Mouse (Mus musculus): ENCODE measurements at regions not wholly inside any gene's neighbourhood (a gene's known extent, or its start where the extent isn't known, plus 50 kb on each side); places are given as distances from the start of the nearest gene placed in this dataset.

DNA sequence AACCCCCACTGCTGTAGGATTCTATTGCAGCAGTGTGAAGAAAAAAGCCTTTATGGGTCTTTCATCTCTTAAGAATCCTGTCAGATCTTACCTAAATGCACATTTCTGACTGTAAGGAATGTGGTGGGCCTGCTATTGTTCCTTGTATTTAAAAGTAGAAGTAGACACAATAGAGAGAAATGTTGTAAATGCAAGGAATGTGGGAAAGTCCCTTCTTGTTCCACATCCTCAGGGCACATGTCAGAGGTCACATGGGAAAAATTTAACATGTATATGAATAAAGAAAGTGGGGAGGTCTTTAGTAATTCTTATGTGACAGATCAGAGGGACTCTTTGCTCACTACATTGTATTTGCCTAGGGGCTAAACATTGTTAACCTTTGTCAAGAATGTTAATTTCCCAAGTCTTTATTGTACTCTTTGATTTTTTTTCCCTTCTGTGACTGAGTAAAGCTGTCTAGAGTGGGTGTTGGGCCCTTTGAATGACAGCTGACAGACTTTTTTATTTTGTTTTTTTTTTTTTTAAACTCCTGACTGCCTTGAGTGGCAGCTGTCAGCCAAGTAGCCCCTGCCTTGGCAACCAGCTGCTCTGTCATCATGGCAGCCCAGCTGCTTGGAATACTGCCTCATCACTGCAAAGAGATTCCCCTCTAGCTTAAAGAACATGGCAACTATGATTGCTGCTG is 117.9 kb downstream of the Icos start:
- Histone ChIP-seq H3K4me3 (no peak overlapping the region), H3K27me3 (no peaks in the 10 kb centered on the region), H3K9me3 (no peaks in the 10 kb centered on the region), H3K27ac (replicated peaks) (no peak overlapping the region), H3K4me1 (peaks cover 4% of the 10 kb centered on the region), H3K4me2 (replicated peaks) (no peak overlapping the region), H3K9ac (replicated peaks) (no peak overlapping the region), H3K36me3 (no peaks in the 10 kb centered on the region)
- no peak for ATAC-seq (replicated peaks)

GRCm38 (mm10) chr1:61099341-61099740 is 121.6 kb downstream of the Icos start:
- Histone ChIP-seq H3K36me3 (no peaks in the 10 kb centered on the region), H3K9me3 (no peaks in the 10 kb centered on the region), H3K4me3 (no peak overlapping the region), H3K27me3 (no peaks in the 10 kb centered on the region), H3K4me1 (no peaks in the 10 kb centered on the region), H3K4me2 (replicated peaks) (no peak overlapping the region), H3K9ac (replicated peaks) (no peak overlapping the region), H3K27ac (replicated peaks) (no peak overlapping the region)
- no peak for ATAC-seq (replicated peaks)
- 77% methylated on average over 5 of the region's 5 CpGs for WGBS

DNA sequence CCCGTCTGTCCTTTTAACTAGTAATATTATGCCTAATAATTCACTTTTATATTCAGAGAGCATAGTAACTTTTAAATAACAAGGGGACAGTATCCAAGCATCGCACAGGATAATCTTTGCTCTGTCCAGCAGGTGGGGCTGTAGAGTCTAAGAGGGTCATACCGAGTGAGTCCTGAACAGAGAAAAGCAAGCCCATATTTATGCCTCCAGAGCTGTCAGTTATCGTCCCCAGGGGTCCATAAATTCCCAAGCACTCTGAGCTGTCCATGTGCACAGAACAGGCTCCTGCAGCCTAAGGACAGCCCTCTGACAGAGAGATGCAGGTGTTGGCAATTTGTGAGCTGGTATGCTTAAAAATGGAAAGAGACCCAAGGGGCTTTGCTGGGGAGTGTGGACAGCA is 124.0 kb downstream of the Icos start:
- ATAC-seq (replicated peaks): no peak
- Histone ChIP-seq H3K9me3 (no peaks in the 10 kb centered on the region), H3K36me3 (no peaks in the 10 kb centered on the region), H3K27ac (replicated peaks) (no peak overlapping the region), H3K4me3 (no peak overlapping the region), H3K27me3 (no peaks in the 10 kb centered on the region), H3K4me1 (no peaks in the 10 kb centered on the region), H3K9ac (replicated peaks) (no peak overlapping the region), H3K4me2 (replicated peaks) (no peak overlapping the region)
- WGBS: 74% methylated on average over 4 of the region's 4 CpGs

DNA sequence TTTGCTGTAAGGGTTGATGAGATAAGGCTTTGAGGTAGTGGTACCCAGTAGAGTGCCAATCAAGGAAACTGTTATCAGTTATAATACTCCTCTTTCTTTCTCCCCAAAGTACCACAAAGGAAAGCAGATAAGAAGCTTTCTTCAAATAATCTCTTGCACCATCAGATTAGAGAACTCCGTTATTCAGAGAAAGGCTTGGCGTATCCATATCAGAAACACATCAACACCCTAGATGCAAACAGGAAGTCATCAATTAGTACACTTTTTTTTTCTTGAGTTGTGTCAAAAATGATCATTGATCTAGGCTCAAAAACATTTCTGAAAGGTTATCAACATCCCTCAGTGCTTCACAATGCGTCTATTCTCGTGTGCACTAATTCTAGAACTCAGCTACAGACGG is 124.6 kb downstream of the Icos start:
- Histone ChIP-seq H3K27me3 (no peaks in the 10 kb centered on the region), H3K4me1 (no peaks in the 10 kb centered on the region), H3K9me3 (no peaks in the 10 kb centered on the region), H3K27ac (replicated peaks) (no peak overlapping the region), H3K36me3 (no peaks in the 10 kb centered on the region), H3K9ac (replicated peaks) (no peak overlapping the region), H3K4me2 (replicated peaks) (no peak overlapping the region), H3K4me3 (no peak overlapping the region)
- ATAC-seq (replicated peaks): no peak
- whole genome bisulfite sequencing: 52% methylated on average over 5 of the region's 5 CpGs

DNA sequence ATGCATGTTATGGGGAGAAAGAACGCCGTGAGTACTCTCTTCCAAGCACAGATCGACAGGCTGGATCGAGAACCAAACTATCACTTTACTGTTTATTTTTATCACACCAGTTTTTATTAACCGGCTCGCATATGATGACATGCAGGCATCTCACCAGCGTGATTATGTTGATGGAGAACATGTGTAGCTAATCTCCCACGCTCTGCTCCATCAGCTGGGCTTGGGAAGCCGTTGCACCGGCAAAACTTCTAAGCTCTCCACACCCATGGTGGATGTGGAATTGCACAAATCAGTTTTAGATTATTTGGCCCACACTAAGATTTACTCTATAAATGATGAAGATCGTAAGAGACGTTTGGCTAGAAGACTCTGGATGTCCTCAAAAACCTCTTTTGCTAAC is 125.9 kb downstream of the Icos start:
- no peak overlapping the region for H3K4me3 ChIP-seq
- H3K9ac ChIP-seq (replicated peaks): no peak overlapping the region
- 92% methylated on average over 12 of the region's 12 CpGs for WGBS
- no peaks in the 10 kb centered on the region for H3K27me3 ChIP-seq
- no peaks in the 10 kb centered on the region for H3K36me3 ChIP-seq
- no peaks in the 10 kb centered on the region for H3K4me1 ChIP-seq
- no peak overlapping the region for H3K4me2 ChIP-seq (replicated peaks)
- H3K9me3 ChIP-seq: no peaks in the 10 kb centered on the region
- no peak overlapping the region for H3K27ac ChIP-seq (replicated peaks)
- ATAC-seq (replicated peaks): no peak

DNA sequence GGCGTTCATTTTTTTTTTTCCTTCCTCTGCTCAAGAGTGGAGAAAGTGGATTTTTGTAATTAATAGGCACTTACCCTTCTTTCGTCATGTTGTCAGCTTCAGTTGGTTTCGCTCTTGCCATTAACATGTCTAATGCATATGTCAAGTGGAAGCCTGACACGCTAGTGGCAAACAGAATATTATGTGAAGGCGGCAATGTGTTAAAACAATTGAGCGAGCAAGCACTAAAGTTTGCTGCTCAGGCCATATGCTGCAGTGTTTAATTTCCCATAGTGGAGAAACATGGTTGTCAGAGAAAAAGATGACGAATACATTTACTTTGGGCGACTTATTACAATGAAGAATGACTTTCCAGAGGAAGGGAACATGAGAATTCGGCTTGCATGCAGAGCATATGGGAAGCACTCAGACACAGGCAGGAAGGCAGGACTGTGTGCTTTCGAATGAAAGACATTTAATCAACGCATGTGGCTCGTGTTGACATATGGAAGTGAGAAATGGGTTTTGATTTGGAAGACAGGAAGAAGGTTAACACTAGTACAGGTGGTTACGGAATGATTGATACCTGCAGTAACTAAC is 134.1 kb downstream of the Icos start:
- Histone ChIP-seq H3K36me3 (no peaks in the 10 kb centered on the region), H3K27ac (replicated peaks) (peak overlapping the region; percentile 50), H3K27me3 (no peaks in the 10 kb centered on the region), H3K4me2 (replicated peaks) (no peak overlapping the region), H3K9me3 (no peaks in the 10 kb centered on the region), H3K4me3 (no peak overlapping the region), H3K9ac (replicated peaks) (no peak overlapping the region), H3K4me1 (peaks cover 5% of the 10 kb centered on the region; the same call in 1 of the 2 replicates)
- peak; percentile 82 for ATAC-seq (replicated peaks)
- WGBS: 58% methylated on average over 13 of the region's 13 CpGs

- no peaks in the 10 kb centered on the region for H3K27me3 ChIP-seq
- no peaks in the 10 kb centered on the region for H3K9me3 ChIP-seq
- no peak overlapping the region for H3K9ac ChIP-seq (replicated peaks)
- H3K4me1 ChIP-seq: peaks cover 11% of the 10 kb centered on the region
- H3K36me3 ChIP-seq: no peaks in the 10 kb centered on the region
- ATAC-seq (replicated peaks): 0 out of 2 replicates have a peak, but pooled peaks have one; percentile 41
- no peak overlapping the region for H3K4me2 ChIP-seq (replicated peaks)
- 34% methylated on average over 10 of the region's 10 CpGs for WGBS
- H3K27ac ChIP-seq (replicated peaks): peak overlapping the region; percentile 28; the same call in 1 of the 2 replicates
- H3K4me3 ChIP-seq: no peak overlapping the region
These were observed 139.8 kb downstream of the Icos start for GRCm38 (mm10) chr1:61117535-61117934.

DNA sequence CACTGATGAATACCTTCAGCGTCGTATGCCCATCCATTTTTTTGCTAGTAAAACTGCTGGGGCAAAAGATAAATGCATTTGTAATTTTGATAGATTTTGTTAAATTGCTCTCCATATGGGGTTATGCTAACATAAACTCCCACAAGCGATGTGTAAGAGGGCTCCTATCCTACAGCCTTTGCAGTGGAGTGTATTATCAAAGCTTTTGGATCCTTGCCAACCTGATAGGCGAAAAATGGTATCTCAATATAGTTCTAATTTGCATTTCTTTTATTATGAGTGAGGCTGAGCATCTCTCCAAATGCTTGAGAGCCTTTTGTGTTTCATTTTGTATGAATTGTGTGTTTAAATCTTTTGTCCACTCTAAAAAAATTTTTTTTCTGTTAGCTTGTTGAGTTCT is 140.3 kb downstream of the Icos start:
- Histone ChIP-seq H3K36me3 (no peaks in the 10 kb centered on the region), H3K9me3 (no peaks in the 10 kb centered on the region), H3K27ac (replicated peaks) (no peak overlapping the region), H3K4me1 (peaks cover 11% of the 10 kb centered on the region), H3K4me3 (no peak overlapping the region), H3K9ac (replicated peaks) (no peak overlapping the region), H3K27me3 (no peaks in the 10 kb centered on the region), H3K4me2 (replicated peaks) (no peak overlapping the region)
- no peak for ATAC-seq (replicated peaks)
- WGBS: 49% methylated on average over 4 of the region's 4 CpGs

DNA sequence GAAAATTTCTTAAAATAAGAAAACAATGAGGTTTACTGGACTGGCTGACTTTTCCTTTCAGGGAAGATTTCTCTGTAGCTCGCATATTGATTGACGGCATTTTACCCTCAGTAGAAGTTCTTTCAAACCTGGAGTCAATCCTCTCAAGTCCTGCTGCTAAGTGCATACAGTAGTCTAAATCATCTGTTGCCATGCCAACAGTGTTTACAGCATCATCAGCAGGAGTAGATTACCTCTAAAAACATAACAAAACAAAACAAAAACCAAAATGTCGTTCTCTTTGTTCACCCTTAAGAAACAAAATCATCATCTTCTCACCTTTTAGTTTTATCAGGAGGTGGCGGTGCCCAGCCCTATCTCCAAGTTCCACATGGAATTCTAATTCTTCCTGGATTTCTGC is 143.8 kb downstream of the Icos start:
- Histone ChIP-seq H3K4me3 (no peak overlapping the region), H3K36me3 (no peaks in the 10 kb centered on the region), H3K9ac (replicated peaks) (no peak overlapping the region), H3K4me1 (peaks cover 11% of the 10 kb centered on the region), H3K9me3 (no peaks in the 10 kb centered on the region), H3K4me2 (replicated peaks) (no peak overlapping the region), H3K27ac (replicated peaks) (no peak overlapping the region), H3K27me3 (no peaks in the 10 kb centered on the region)
- ATAC-seq (replicated peaks): no peak
- WGBS: 78% methylated on average over 4 of the region's 4 CpGs

DNA sequence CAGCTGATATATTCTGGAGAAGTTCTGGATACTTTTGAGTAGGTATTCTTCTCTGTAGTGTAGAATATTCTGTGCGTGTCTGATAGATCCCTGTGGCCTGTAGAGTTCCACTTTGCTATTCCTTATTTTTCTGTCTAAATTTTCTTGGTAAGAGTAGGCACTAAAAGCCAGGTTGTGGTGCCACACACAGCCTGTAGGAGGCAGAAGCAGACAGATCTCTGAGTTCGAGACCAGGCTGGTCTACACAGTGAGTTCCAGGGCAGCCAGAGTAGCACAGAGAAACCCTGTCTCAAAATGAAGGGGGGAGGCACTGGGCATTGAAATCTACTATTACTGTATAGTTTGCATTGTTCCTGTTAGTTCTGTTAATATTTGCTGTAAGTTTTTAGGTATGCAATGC is 147.4 kb downstream of the Icos start:
- no peak overlapping the region for H3K4me2 ChIP-seq (replicated peaks)
- H3K9ac ChIP-seq (replicated peaks): no peak overlapping the region
- no peaks in the 10 kb centered on the region for H3K36me3 ChIP-seq
- no peaks in the 10 kb centered on the region for H3K27me3 ChIP-seq
- H3K4me3 ChIP-seq: no peak overlapping the region
- no peaks in the 10 kb centered on the region for H3K4me1 ChIP-seq
- H3K9me3 ChIP-seq: no peaks in the 10 kb centered on the region
- 93% methylated on average over 2 of the region's 2 CpGs for WGBS
- H3K27ac ChIP-seq (replicated peaks): no peak overlapping the region
- ATAC-seq (replicated peaks): no peak

DNA sequence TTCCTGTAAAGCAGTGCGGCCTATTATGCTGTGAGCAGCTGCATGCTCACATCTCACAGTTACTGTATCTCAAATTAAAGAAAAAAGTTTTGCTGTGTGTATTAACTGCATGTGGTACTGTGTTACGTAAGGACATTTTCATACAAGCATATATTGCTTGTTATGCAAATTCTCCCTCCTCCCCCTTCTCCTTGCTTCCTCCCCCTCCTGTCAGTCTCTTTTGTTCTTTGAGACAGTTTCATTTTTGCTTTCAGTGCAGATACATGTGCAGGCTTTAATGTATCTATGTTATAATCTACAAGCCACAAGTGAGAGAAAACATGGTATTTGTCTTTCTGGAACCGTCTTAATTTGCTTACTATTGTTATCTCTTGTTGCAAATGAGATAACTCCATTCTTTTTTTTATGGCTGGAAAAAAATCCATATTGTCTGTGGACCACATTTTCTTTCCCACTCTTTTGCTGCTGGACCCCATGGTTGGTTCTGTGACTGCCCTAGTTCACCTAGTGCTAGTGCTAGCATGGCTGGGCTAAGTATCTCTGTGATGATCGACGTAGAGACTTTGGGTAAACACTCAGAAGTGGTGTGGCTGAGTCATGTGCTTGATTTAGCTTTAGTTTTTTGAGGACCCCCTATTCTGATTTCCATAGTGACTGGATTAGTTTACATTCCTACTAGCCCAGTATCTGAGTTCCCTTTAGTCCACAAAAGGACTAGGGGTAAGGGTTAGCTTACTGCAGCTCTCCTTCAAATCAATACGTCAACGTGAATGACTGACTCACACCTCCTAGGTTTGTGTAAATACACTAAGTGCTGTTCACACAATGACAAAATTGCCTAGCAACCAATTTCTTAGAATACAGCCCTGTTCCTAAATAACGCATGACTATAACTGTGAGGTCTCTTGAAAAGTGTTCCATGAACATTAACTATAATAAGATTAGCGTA is 158.1 kb downstream of the Icos start:
- no peaks in the 10 kb centered on the region for H3K27me3 ChIP-seq
- no peak overlapping the region for H3K4me2 ChIP-seq (replicated peaks)
- 66% methylated on average over 9 of the region's 9 CpGs for WGBS
- H3K9me3 ChIP-seq: no peaks in the 10 kb centered on the region
- no peak for ATAC-seq (replicated peaks)
- H3K4me1 ChIP-seq: peaks cover 34% of the 10 kb centered on the region
- H3K9ac ChIP-seq (replicated peaks): no peak overlapping the region
- no peak overlapping the region for H3K4me3 ChIP-seq
- H3K36me3 ChIP-seq: no peaks in the 10 kb centered on the region
- no peak overlapping the region for H3K27ac ChIP-seq (replicated peaks)

GRCm38 (mm10) chr1:61137210-61137885 is 159.6 kb downstream of the Icos start:
- 69% methylated on average over 5 of the region's 5 CpGs for WGBS
- no peaks in the 10 kb centered on the region for H3K9me3 ChIP-seq
- H3K4me1 ChIP-seq: peaks cover 44% of the 10 kb centered on the region
- H3K9ac ChIP-seq (replicated peaks): no peak overlapping the region
- no peak overlapping the region for H3K27ac ChIP-seq (replicated peaks)
- ATAC-seq (replicated peaks): no peak
- H3K4me2 ChIP-seq (replicated peaks): no peak overlapping the region
- no peaks in the 10 kb centered on the region for H3K27me3 ChIP-seq
- H3K36me3 ChIP-seq: no peaks in the 10 kb centered on the region
- H3K4me3 ChIP-seq: no peak overlapping the region
